Mouse (Mus musculus) cerebellum, postnatal 14 days (tissue): Measurements from ENCODE around the gene Cyba.

Experiments used
- DNase-seq, 2 experiments: peaks; one replicate each; pipeline ENCODE4 v3.0.0; 2021; ENCODE audit warnings: mixed read lengths in 2 of 2

The Cyba gene

GRCm38 (mm10) chr8:122421376-122422070 lies 11.2 kb downstream of the Cyba start, which contains the start of gene Il17c:
Il17c (plus strand) TSS chr8:122422020.
- DNase-seq, result peak; percentile 62 to 78

GRCm38 (mm10) chr8:122419881-122420555 lies 12.7 kb downstream of the Cyba start:
- DNase-seq, result peak; percentile 65 to 73

GRCm38 (mm10) chr8:122415554-122415953 lies 17.2 kb downstream of the Cyba start:
- DNase-seq, result no peak

GRCm38 (mm10) chr8:122414311-122414710 lies 18.4 kb downstream of the Cyba start:
- DNase-seq, result no peak

GRCm38 (mm10) chr8:122407678-122408077 lies 25.1 kb downstream of the Cyba start:
- no peak for DNase-seq

- DNase-seq, result no peak
Observed at GRCm38 (mm10) chr8:122405146-122405805, 27.5 kb downstream of the Cyba start.

GRCm38 (mm10) chr8:122398186-122398585 lies 34.5 kb downstream of the Cyba start:
- no peak for DNase-seq

GRCm38 (mm10) chr8:122395291-122395690 lies 37.4 kb downstream of the Cyba start:
- DNase-seq, result peak; percentile 71 to 73

- no peak for DNase-seq
Observed at GRCm38 (mm10) chr8:122393717-122394116, 39.0 kb downstream of the Cyba start.

GRCm38 (mm10) chr8:122390758-122391157 lies 42.0 kb downstream of the Cyba start:
- DNase-seq, result no peak

GRCm38 (mm10) chr8:122389357-122389756 lies 43.4 kb downstream of the Cyba start:
- DNase-seq, result no peak

- no peak for DNase-seq
Observed at GRCm38 (mm10) chr8:122383039-122383438, 49.7 kb downstream of the Cyba start.

- DNase-seq, result peak; percentile 99 to 100
Observed at GRCm38 (mm10) chr8:122376365-122377231, 56.1 kb downstream of the Cyba start, which contains the start of gene Zc3h18. Zc3h18 (plus strand) TSS chr8:122376609.

- no peak for DNase-seq
Observed at GRCm38 (mm10) chr8:122375751-122376364, 56.9 kb downstream of the Cyba start.

GRCm38 (mm10) chr8:122375320-122375719 lies 57.4 kb downstream of the Cyba start:
- no peak for DNase-seq
